Mouse (Mus musculus) forebrain, embryonic 14.5 days (tissue): ENCODE measurements at regions not wholly inside any gene's neighbourhood (a gene's known extent, or its start where the extent isn't known, plus 50 kb on each side); places are given as distances from the start of the nearest gene placed in this dataset.

ENCODE experiments used
- ATAC-seq: fragments of 200-750 bp; cut with Nextera tagmentation; 2 replicates; pipeline ENCODE4 v1.8.0; 2017; ENCODE audit warnings: mild to moderate bottlenecking, moderate library complexity
- DNase-seq: peaks from one replicate; pipeline ENCODE4 v3.0.0-alpha.2; 2015; ENCODE audit warnings: low spot score
- H3K27ac ChIP-seq: fragments of 300-500 bp; sonication (generic); 2 replicates; pipeline ENCODE4 v1.5.1; 2014; ENCODE audit warnings: low read depth, mild to moderate bottlenecking, control low read depth, low read length, moderate library complexity
- H3K27me3 ChIP-seq: fragments of 300-500 bp; sonication (generic); replicated peaks from 2 replicates; pipeline ENCODE4 v1.6.1; 2014; ENCODE audit warnings: low read length, control low read depth, mixed read lengths; ENCODE audit not compliant: control insufficient read depth, insufficient read depth
- H3K36me3 ChIP-seq: fragments of 300-500 bp; sonication (generic); 2 replicates; pipeline ENCODE4 v1.6.1; 2014; ENCODE audit warnings: low read length, control low read depth; ENCODE audit not compliant: control insufficient read depth, insufficient read depth
- H3K4me1 ChIP-seq: fragments of 300-500 bp; sonication (generic); 2 replicates; pipeline ENCODE4 v1.6.1; 2014; ENCODE audit warnings: antibody characterized with exemption, low read length, control low read depth; ENCODE audit not compliant: control insufficient read depth, insufficient read depth
- H3K4me2 ChIP-seq: fragments of 300-500 bp; sonication (generic); 2 replicates; pipeline ENCODE4 v1.6.1; 2014; ENCODE audit warnings: mild to moderate bottlenecking, control low read depth, low read length
- H3K4me3 ChIP-seq: fragments of 300-500 bp; sonication (generic); 2 replicates; pipeline ENCODE4 v1.5.1; 2014; ENCODE audit warnings: low read depth, low read length, control low read depth
- H3K9ac ChIP-seq: fragments of 300-500 bp; sonication (generic); 2 replicates; pipeline ENCODE4 v1.6.1; 2014; ENCODE audit warnings: mild to moderate bottlenecking, low read length, control low read depth, moderate library complexity
- H3K9me3 ChIP-seq: fragments of 300-500 bp; sonication (generic); replicated peaks from 2 replicates; pipeline ENCODE4 v1.6.1; 2016; ENCODE audit warnings: low read length, control low read depth, mixed read lengths; ENCODE audit not compliant: control insufficient read depth
- WGBS: fragments of 180-500 bp; shearing (Covaris S2); extraction: QIAGEN DNeasy Blood & Tissue Kit; methylation state at CpG from one replicate; pipeline ENCODE4 v1.1.7; 2014; 5-methylcytosine and 5-hydroxymethylcytosine counted together

- no peak overlapping the region for H3K4me3 ChIP-seq
- H3K36me3 ChIP-seq: no peaks in the 10 kb centered on the region
- no peaks in the 10 kb centered on the region for H3K4me1 ChIP-seq
- WGBS: 55% methylated on average over 4 of the region's 4 CpGs
- H3K27ac ChIP-seq: no peak overlapping the region
- no peak overlapping the region for H3K4me2 ChIP-seq
- no peaks in the 10 kb centered on the region for H3K27me3 ChIP-seq
- no peak for DNase-seq
- no peak for ATAC-seq
- H3K9me3 ChIP-seq: no peaks in the 10 kb centered on the region
- H3K9ac ChIP-seq: no peak overlapping the region
These were observed 50.6 kb upstream of the Prr23a1 start for GRCm38 (mm10) chr9:98791709-98792108.

GRCm38 (mm10) chr9:98773651-98774185 is 68.6 kb upstream of the Prr23a1 start:
- Histone ChIP-seq H3K27me3 (no peaks in the 10 kb centered on the region), H3K4me1 (no peaks in the 10 kb centered on the region), H3K27ac (no peak overlapping the region), H3K9ac (no peak overlapping the region), H3K4me3 (no peak overlapping the region), H3K4me2 (no peak overlapping the region), H3K9me3 (no peaks in the 10 kb centered on the region), H3K36me3 (no peaks in the 10 kb centered on the region)
- 75% methylated on average over 5 of the region's 5 CpGs for WGBS
- DNase-seq (no peak), ATAC-seq (no peak)

GRCm38 (mm10) chr9:98773212-98773611 is 69.1 kb upstream of the Prr23a1 start:
- Histone ChIP-seq H3K4me1 (no peaks in the 10 kb centered on the region), H3K4me3 (no peak overlapping the region), H3K27ac (no peak overlapping the region), H3K36me3 (no peaks in the 10 kb centered on the region), H3K27me3 (no peaks in the 10 kb centered on the region), H3K9me3 (no peaks in the 10 kb centered on the region), H3K4me2 (no peak overlapping the region), H3K9ac (no peak overlapping the region)
- DNase-seq (no peak), ATAC-seq (no peak)
- 83% methylated on average over 11 of the region's 11 CpGs for WGBS

GRCm38 (mm10) chr9:98754764-98755163 is 87.5 kb upstream of the Prr23a1 start:
- H3K4me3 ChIP-seq: no peak overlapping the region
- no peaks in the 10 kb centered on the region for H3K36me3 ChIP-seq
- ATAC-seq: no peak
- no peaks in the 10 kb centered on the region for H3K4me1 ChIP-seq
- no peak overlapping the region for H3K4me2 ChIP-seq
- H3K27me3 ChIP-seq: no peaks in the 10 kb centered on the region
- 88% methylated on average over 4 of the region's 4 CpGs for WGBS
- no peak overlapping the region for H3K27ac ChIP-seq
- H3K9me3 ChIP-seq: no peaks in the 10 kb centered on the region
- DNase-seq: no peak
- H3K9ac ChIP-seq: no peak overlapping the region

- no peak for ATAC-seq
- Histone ChIP-seq H3K27me3 (no peaks in the 10 kb centered on the region), H3K27ac (no peak overlapping the region), H3K4me2 (no peak overlapping the region), H3K9ac (no peak overlapping the region), H3K4me1 (no peaks in the 10 kb centered on the region), H3K9me3 (no peaks in the 10 kb centered on the region), H3K36me3 (no peaks in the 10 kb centered on the region), H3K4me3 (no peak overlapping the region)
- no peak for DNase-seq
- WGBS: 74% methylated on average over 6 of the region's 6 CpGs
These were observed 88.8 kb upstream of the Prr23a1 start for GRCm38 (mm10) chr9:98753356-98753953.

- H3K27ac ChIP-seq: no peak overlapping the region
- no peaks in the 10 kb centered on the region for H3K9me3 ChIP-seq
- no peak for DNase-seq
- H3K36me3 ChIP-seq: no peaks in the 10 kb centered on the region
- H3K9ac ChIP-seq: no peak overlapping the region
- no peaks in the 10 kb centered on the region for H3K4me1 ChIP-seq
- H3K27me3 ChIP-seq: no peaks in the 10 kb centered on the region
- no peak overlapping the region for H3K4me3 ChIP-seq
- H3K4me2 ChIP-seq: no peak overlapping the region
- ATAC-seq: no peak
These were observed 98.5 kb upstream of the Prr23a1 start for GRCm38 (mm10) chr9:98743785-98744184.

- Histone ChIP-seq H3K4me2 (no peak overlapping the region), H3K9me3 (no peaks in the 10 kb centered on the region), H3K4me3 (no peak overlapping the region), H3K9ac (no peak overlapping the region), H3K4me1 (no peaks in the 10 kb centered on the region), H3K36me3 (no peaks in the 10 kb centered on the region), H3K27ac (no peak overlapping the region), H3K27me3 (no peaks in the 10 kb centered on the region)
- ATAC-seq (no peak), DNase-seq (no peak)
- 59% methylated on average over 5 of the region's 5 CpGs for WGBS
These were observed 114.9 kb upstream of the Prr23a1 start for GRCm38 (mm10) chr9:98727276-98727860.

- no peaks in the 10 kb centered on the region for H3K4me1 ChIP-seq
- DNase-seq (no peak), ATAC-seq (no peak)
- 50% methylated on average over 5 of the region's 5 CpGs for WGBS
- H3K27me3 ChIP-seq: no peaks in the 10 kb centered on the region
- no peak overlapping the region for H3K9ac ChIP-seq
- H3K4me2 ChIP-seq: no peak overlapping the region
- H3K36me3 ChIP-seq: no peaks in the 10 kb centered on the region
- no peaks in the 10 kb centered on the region for H3K9me3 ChIP-seq
- no peak overlapping the region for H3K27ac ChIP-seq
- no peak overlapping the region for H3K4me3 ChIP-seq
These were observed 115.7 kb upstream of the Prr23a1 start for GRCm38 (mm10) chr9:98726638-98727037.

- DNase-seq (no peak), ATAC-seq (no peak)
- no peak overlapping the region for H3K9ac ChIP-seq
- WGBS: 83% methylated on average over 3 of the region's 3 CpGs
- no peaks in the 10 kb centered on the region for H3K27me3 ChIP-seq
- H3K4me1 ChIP-seq: no peaks in the 10 kb centered on the region
- no peak overlapping the region for H3K27ac ChIP-seq
- no peak overlapping the region for H3K4me3 ChIP-seq
- H3K36me3 ChIP-seq: no peaks in the 10 kb centered on the region
- H3K4me2 ChIP-seq: no peak overlapping the region
- no peaks in the 10 kb centered on the region for H3K9me3 ChIP-seq
These were observed 119.4 kb upstream of the Prr23a1 start for GRCm38 (mm10) chr9:98722885-98723284.
